Mouse (Mus musculus) liver, embryonic 15.5 days (tissue): ENCODE measurements at regions not wholly inside any gene's neighbourhood (a gene's known extent, or its start where the extent isn't known, plus 50 kb on each side); places are given as distances from the start of the nearest gene placed in this dataset.

Experiments used
- ATAC-seq: fragments of 200-750 bp; cut with Nextera tagmentation; 2 replicates; pipeline ENCODE4 v1.8.0; 2017; ENCODE audit warnings: moderate number of reproducible peaks, mild to moderate bottlenecking, moderate library complexity; ENCODE audit not compliant: insufficient read depth
- H3K27ac ChIP-seq: fragments of 300-500 bp; sonication (generic); replicated peaks from 2 replicates; pipeline ENCODE4 v1.5.1; 2015; ENCODE audit warnings: mild to moderate bottlenecking, inconsistent platforms
- H3K27me3 ChIP-seq: fragments of 300-500 bp; sonication (generic); 2 replicates; pipeline ENCODE4 v1.6.1; 2015; ENCODE audit warnings: mild to moderate bottlenecking, inconsistent platforms
- H3K36me3 ChIP-seq: fragments of 300-500 bp; sonication (generic); replicated peaks from 2 replicates; pipeline ENCODE4 v1.6.1; 2015; ENCODE audit warnings: moderate library complexity, mild to moderate bottlenecking, inconsistent platforms
- H3K4me1 ChIP-seq: fragments of 300-500 bp; sonication (generic); replicated peaks from 2 replicates; pipeline ENCODE4 v1.6.1; 2015; ENCODE audit warnings: inconsistent platforms
- H3K4me2 ChIP-seq: fragments of 300-500 bp; sonication (generic); 2 replicates; pipeline ENCODE4 v1.6.1; 2015; ENCODE audit warnings: moderate library complexity, mild to moderate bottlenecking, inconsistent platforms
- H3K4me3 ChIP-seq: fragments of 300-500 bp; sonication (generic); replicated peaks from 2 replicates; pipeline ENCODE4 v1.5.1; 2015; ENCODE audit warnings: mild to moderate bottlenecking, inconsistent platforms
- H3K9ac ChIP-seq: fragments of 300-500 bp; sonication (generic); 2 replicates; pipeline ENCODE4 v1.6.1; 2015; ENCODE audit warnings: moderate library complexity, mild to moderate bottlenecking, inconsistent platforms
- H3K9me3 ChIP-seq: fragments of 300-500 bp; sonication (generic); replicated peaks from 2 replicates; pipeline ENCODE4 v1.6.1; 2016; ENCODE audit warnings: inconsistent platforms
- WGBS: fragments of 180-500 bp; shearing (Covaris S2); methylation state at CpG from one replicate; pipeline ENCODE4 v1.1.7; 2015; ENCODE audit warnings: mixed read lengths; ENCODE audit not compliant: insufficient replicate concordance; 5-methylcytosine and 5-hydroxymethylcytosine counted together

- no peak overlapping the region for H3K4me3 ChIP-seq
- no peak overlapping the region for H3K27ac ChIP-seq
- no peaks in the 10 kb centered on the region for H3K9me3 ChIP-seq
- no peak overlapping the region for H3K4me2 ChIP-seq
- WGBS: 65% methylated on average over 4 of the region's 4 CpGs
- no peaks in the 10 kb centered on the region for H3K27me3 ChIP-seq
- no peak for ATAC-seq
- no peaks in the 10 kb centered on the region for H3K36me3 ChIP-seq
- H3K9ac ChIP-seq: no peak overlapping the region
- H3K4me1 ChIP-seq: no peaks in the 10 kb centered on the region
Measured at GRCm38 (mm10) chr7:77338630-77339029, 1108.9 kb downstream of the Agbl1 start.
